Mouse (Mus musculus) adrenal gland (tissue): ENCODE measurements around the gene Tiam2.

Experiments used
- intact Hi-C: fragments of 180-260 bp; cut with DNase I; formaldehyde crosslinking; loops from one replicate; pipeline ENCODE4 v1.15.1; 2025

The Tiam2 gene

GRCm38 (mm10) chr17:3541033-3541432 lies 214.7 kb downstream of the Tiam2 start:
- intact Hi-C loops: no loop called here

DNA sequence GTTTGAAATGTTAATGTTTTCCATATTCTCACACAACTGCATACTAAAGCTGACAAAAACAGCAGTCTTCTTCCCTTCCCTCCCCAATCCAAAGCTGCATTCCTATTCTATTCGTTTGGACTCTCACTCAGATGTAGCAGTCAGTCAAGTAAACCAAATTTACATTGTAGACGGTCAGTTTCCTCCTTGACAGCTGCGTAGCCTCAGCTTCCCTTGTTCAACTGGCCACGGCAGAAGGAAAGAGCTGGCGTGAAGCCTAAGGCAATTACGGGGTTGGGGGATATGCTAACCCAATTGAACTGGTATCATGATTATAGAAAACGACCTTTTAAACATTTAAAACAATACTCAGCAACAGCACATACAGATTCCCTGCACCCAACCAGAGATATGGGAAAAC lies 221.4 kb downstream of the Tiam2 start:
- intact Hi-C loops: no loop called here

DNA sequence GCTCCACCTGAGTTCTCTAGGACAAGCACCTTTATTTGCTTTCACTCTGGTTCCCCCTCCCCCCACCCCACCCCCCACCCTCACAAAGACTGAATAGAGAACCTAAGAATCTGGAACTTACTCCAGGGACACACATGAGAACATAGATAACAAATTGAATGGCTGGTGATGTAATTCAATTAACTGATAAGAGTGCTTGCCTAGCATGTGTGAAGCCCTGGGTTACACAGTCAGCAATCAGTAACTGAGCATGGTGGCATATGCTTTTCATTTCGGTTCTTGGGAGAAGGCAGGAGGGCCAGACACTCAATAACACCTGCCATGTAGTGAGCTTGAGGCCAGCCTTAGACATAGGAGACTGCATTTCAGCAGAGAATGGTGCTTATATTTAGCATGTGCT lies 229.9 kb downstream of the Tiam2 start:
- intact Hi-C loops: no loop called here

DNA sequence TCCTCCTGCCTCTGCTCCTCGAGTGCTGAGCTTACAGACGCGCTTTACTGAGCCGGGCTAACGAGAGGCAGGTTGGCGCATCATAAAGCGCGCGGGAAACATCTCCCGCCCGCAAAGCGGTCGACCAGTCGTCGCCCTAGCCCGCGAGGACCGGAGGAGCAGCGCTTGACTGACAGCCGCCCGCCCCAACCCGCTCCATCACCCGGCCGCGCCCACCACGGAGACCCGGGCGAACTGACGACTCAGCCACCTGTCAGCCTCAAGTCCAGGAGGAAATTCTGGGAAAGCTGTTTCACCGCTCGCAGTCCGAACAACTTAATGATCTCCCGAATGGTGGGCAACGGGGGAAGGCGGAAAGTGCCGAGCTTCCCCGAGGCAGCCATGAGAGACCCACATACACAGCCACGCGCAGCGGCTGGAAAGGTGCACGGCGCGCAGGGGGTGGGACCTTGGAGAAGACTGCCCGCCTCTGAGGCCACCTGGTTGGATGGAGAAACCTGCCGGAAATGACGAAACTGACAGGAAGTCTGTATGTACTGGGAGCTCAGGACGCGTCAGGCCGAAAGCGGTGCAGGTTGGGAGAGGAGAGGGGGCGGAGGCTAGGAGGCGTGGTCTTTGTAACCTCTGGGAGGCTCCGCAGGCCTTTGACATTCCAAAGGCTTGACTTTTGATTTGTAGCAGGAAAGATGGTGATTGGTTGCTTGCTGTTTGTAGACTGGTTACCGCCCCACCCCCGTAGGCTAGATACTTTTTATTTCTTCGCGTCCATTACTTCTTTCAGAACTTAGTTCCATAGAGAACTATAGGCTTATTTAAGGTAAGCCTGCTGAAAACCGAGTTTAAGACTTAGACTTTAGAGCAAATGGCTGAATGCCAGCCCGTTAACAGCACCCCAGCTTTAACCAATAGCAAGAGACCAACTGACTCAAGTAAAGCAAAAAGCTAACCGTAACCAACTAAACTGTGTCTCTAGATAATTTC lies 231.2 kb downstream of the Tiam2 start, which contains the start of gene Tfb1m:
Gene Tfb1m (minus strand): TSS at position 451 of the 981 bp plus-strand sequence.
- intact Hi-C loops: no loop called here

GRCm38 (mm10) chr17:3558356-3558870 lies 232.0 kb downstream of the Tiam2 start:
- intact Hi-C loops: no loop called here

- intact Hi-C loops: no loop called here
Measured at GRCm38 (mm10) chr17:3560534-3560933, 234.2 kb downstream of the Tiam2 start.

DNA sequence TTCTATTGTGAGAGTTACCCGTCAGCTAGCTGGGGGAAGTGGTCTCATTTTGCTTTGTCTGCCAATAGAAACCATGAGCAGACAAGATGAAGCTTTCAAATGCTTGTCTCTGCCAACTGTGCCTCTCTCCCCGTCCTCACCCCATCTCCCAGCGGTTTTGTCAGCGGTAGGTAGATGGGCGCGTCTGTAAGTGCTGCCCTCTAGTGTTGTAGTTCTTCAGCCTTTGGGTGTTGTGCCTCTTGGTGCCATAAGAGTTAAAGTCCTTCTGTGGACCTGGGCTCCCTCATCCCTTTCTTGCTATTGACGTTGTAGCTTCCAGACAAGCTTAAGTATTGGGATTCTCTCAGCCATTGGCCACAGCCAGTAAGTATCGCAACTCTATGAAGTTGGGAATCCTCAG lies 236.0 kb downstream of the Tiam2 start:
- intact Hi-C loops: no loop called here

DNA sequence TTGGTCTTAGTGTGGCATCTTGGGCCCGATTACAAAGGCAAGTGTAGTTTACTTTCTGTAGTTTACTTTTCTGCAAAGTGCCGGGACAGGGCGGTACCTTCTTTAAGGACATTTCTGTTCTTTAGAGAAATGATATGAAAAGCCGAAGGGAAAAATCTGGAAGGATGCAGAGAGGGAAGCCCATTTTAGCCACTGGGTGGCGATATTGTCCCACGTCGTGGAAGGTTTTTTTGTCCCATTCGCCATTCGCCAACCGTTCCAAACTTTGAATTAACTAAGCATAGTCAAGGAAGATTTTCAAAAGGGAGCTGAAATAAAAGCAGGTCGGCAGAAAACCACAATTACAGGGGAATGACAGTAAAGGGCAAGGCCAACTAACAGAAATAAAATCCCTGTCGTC lies 244.5 kb downstream of the Tiam2 start:
- intact Hi-C loops: loop anchor here (2.0 to 5.0 kb wide), 2 partner anchors 222 to 291 kb away; no protein-coding TSS in a partner anchor
